Mouse (Mus musculus) stomach, postnatal 0 days (tissue): ENCODE results near the gene Cxcr6. TPM values are rescaled to one million over a fixed set of nuclear protein-coding genes. Genes with fewer than 3 reads are reported as not detected.

ENCODE experiments used
- ATAC-seq: fragments of 200-750 bp; cut with Nextera tagmentation; 2 replicates; pipeline ENCODE4 v1.8.0; 2017; ENCODE audit not compliant: low FRiP score, low TSS enrichment
- DNase-seq: peaks from one replicate; pipeline ENCODE4 v3.0.0-alpha.2; 2016; ENCODE audit warnings: low spot score
- H3K27ac ChIP-seq: fragments of 300-500 bp; sonication (generic); replicated peaks from 2 replicates; pipeline ENCODE4 v1.5.1; 2014; ENCODE audit warnings: mild to moderate bottlenecking, control low read depth
- H3K27me3 ChIP-seq: fragments of 300-500 bp; sonication (generic); 2 replicates; pipeline ENCODE4 v1.6.1; 2014; ENCODE audit warnings: low read length; ENCODE audit not compliant: control insufficient read depth, insufficient read depth
- H3K36me3 ChIP-seq: fragments of 300-500 bp; sonication (generic); 2 replicates; pipeline ENCODE4 v1.6.1; 2014; ENCODE audit warnings: low read length, mixed read lengths; ENCODE audit not compliant: control insufficient read depth, insufficient read depth
- H3K4me1 ChIP-seq: fragments of 300-500 bp; sonication (generic); replicated peaks from 2 replicates; pipeline ENCODE4 v1.6.1; 2014; ENCODE audit warnings: antibody characterized with exemption; ENCODE audit not compliant: control insufficient read depth, insufficient read depth
- H3K4me2 ChIP-seq: fragments of 300-500 bp; sonication (generic); replicated peaks from 2 replicates; pipeline ENCODE4 v1.6.1; 2014; ENCODE audit warnings: low read depth, mild to moderate bottlenecking, control low read depth, moderate library complexity
- H3K4me3 ChIP-seq: fragments of 300-500 bp; sonication (generic); 2 replicates; pipeline ENCODE4 v1.5.1; 2014; ENCODE audit warnings: low read depth, low read length, control low read depth
- H3K9ac ChIP-seq: fragments of 300-500 bp; sonication (generic); 2 replicates; pipeline ENCODE4 v1.6.1; 2014; ENCODE audit warnings: mild to moderate bottlenecking, low read length, control low read depth, mixed read lengths
- H3K9me3 ChIP-seq: fragments of 300-500 bp; sonication (generic); 2 replicates; pipeline ENCODE4 v1.6.1; 2016; ENCODE audit warnings: low read length; ENCODE audit not compliant: control insufficient read depth
- CTCF ChIP-seq: IDR thresholded peaks from 2 replicates; pipeline ENCODE4 v1.5.1; 2016; ENCODE audit warnings: antibody characterized with exemption, low read depth, mild to moderate bottlenecking, moderate library complexity
- EP300 ChIP-seq: optimal IDR thresholded peaks from 2 replicates; pipeline ENCODE3; 2016; ENCODE audit warnings: antibody characterized with exemption
- WGBS: fragments of 180-500 bp; shearing (Covaris S2); extraction: QIAGEN DNeasy Blood & Tissue Kit; methylation state at CpG from one replicate; pipeline ENCODE4 v1.1.7; 2014; 5-methylcytosine and 5-hydroxymethylcytosine counted together
- polyA plus RNA-seq: library from polyadenylated mRNA; unstranded; fragments of >200 nt; fragmentation: Nextera tagmentation; extraction: Ambion mirVana; gene quantifications from 2 replicates; pipeline ENCODE4 v1.2.1, GENCODE M21; 2015

Cxcr6 gene
- polyA plus RNA-seq, 1 experiment from 2014 or later, result 0.41 TPM

DNA sequence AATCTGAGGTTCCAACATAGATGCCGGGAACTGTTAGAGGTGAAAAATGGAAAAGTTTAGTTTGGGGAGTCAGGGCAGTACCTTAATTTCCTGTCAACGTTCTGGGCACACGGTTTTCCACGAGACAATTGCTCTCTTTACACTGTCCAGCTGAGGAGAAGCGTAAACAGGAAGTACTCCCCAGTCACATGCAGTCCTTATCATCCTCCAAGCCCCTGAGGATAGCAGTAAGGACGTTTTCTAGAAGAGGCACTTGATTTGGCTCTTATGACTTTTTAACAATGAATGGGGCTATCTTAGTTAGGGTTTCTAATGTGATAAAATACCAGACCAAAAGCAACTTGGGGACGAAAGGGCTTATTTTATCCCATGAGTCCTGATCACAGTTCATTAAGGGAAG, 2.3 kb downstream of the Cxcr6 start:
- no peak for ATAC-seq
- no peak overlapping the region for H3K9ac ChIP-seq

GRCm38 (mm10) chr9:123811831-123812230, 5.6 kb downstream of the Cxcr6 start:
- H3K9me3 ChIP-seq, result no peaks in the 10 kb centered on the region
- H3K27ac ChIP-seq, result no peak overlapping the region
- DNase-seq, result no peak
- no peak overlapping the region for H3K4me3 ChIP-seq
- 90% methylated on average over 3 of the region's 3 CpGs for WGBS
- no peaks in the 10 kb centered on the region for H3K27me3 ChIP-seq
- TF ChIP-seq EP300, result no peak
- no peak for TF ChIP-seq CTCF
- no peak overlapping the region for H3K9ac ChIP-seq
- no peaks in the 10 kb centered on the region for H3K4me1 ChIP-seq
- ATAC-seq, result no peak
- H3K4me2 ChIP-seq, result no peak overlapping the region
- H3K36me3 ChIP-seq, result peaks cover 12% of the 10 kb centered on the region

More for the DNA sequence above, 2.3 kb downstream of the Cxcr6 start:
- H3K36me3 ChIP-seq, result peaks cover 10% of the 10 kb centered on the region; the same call in 1 of the 2 replicates
- H3K4me1 ChIP-seq, result no peaks in the 10 kb centered on the region
- peak; percentile 7 for DNase-seq
- 49% methylated on average over 7 of the region's 7 CpGs for WGBS
- H3K9me3 ChIP-seq, result no peaks in the 10 kb centered on the region
- no peak overlapping the region for H3K4me3 ChIP-seq
- no peak overlapping the region for H3K27ac ChIP-seq
- no peaks in the 10 kb centered on the region for H3K27me3 ChIP-seq
- no peak overlapping the region for H3K4me2 ChIP-seq
- no peak for TF ChIP-seq CTCF
- TF ChIP-seq EP300, result no peak

DNA sequence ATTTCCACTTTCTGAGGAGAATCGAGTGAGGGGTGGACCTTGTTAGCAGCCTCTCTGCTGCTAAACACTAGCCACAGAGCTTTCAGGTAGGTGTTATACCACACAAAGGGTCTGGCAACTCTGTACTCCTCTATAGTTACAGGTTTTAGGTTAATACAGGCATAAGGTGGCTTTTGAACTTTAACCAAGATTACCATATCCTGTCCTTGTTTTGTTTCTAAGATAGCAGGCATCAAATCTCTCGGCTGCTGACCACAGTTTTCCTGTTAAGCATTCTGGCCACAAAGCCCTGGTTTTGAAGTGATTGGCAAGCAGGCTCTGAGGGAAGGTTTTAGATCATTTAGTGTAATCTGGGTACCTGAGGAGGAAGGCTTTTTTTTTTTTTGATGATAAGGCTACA, 8.1 kb downstream of the Cxcr6 start:
- Histone ChIP-seq H3K9ac (no peak overlapping the region), H3K27me3 (no peaks in the 10 kb centered on the region), H3K36me3 (peaks cover 17% of the 10 kb centered on the region), H3K4me1 (no peaks in the 10 kb centered on the region), H3K27ac (no peak overlapping the region), H3K4me3 (no peak overlapping the region), H3K4me2 (no peak overlapping the region), H3K9me3 (no peaks in the 10 kb centered on the region)
- DNase-seq (no peak), ATAC-seq (no peak)
- no peak for TF ChIP-seq EP300
- TF ChIP-seq CTCF, result no peak
- 84% methylated on average over 2 of the region's 2 CpGs for WGBS

DNA sequence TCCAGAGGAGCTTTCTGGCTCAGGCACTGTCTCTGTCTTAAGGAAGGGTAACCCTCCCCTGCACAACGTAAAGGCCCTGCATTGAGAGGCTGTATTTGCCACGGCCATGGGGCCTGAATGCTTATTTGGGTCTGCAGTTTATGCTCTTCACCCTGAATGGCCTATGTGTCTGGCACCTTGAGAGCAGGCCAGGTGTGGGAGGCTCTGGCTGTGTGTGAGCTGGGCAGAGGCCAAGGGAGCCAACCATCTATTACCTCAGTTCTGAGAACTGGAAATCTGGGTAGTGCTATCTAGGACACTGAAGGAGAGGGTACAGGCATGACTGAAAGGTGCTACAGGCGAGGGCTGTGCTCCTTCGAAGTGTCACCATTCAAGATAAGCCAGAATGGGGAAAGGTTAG, 8.5 kb downstream of the Cxcr6 start:
- no peak overlapping the region for H3K27ac ChIP-seq
- H3K4me2 ChIP-seq, result no peak overlapping the region
- H3K9ac ChIP-seq, result no peak overlapping the region
- TF ChIP-seq EP300, result no peak
- TF ChIP-seq CTCF, result no peak
- DNase-seq, result no peak
- peaks cover 21% of the 10 kb centered on the region for H3K36me3 ChIP-seq
- no peak overlapping the region for H3K4me3 ChIP-seq
- no peak for ATAC-seq
- no peaks in the 10 kb centered on the region for H3K4me1 ChIP-seq
- WGBS, result 83% methylated on average over 4 of the region's 4 CpGs
- no peaks in the 10 kb centered on the region for H3K27me3 ChIP-seq
- no peaks in the 10 kb centered on the region for H3K9me3 ChIP-seq

DNA sequence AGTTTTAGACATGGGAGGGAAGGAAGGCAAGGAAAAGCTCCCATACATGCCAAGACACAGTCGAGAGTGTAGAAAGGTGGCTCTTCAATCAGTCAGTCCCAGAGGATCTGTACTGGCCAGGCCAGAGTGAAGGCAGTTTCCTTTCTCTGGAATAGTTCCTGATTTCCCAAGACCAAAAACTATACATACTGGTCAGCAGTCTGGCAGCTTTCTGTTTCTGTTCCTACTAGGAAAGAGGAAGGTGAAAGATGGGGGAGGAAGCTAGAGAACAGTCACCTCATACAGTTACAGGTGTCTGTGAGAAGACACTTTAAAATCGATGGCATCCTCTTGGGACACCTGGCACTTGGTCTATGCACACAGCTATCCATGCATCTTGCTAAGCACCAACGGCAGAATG, 9.2 kb downstream of the Cxcr6 start:
- peaks cover 19% of the 10 kb centered on the region for H3K36me3 ChIP-seq
- no peak overlapping the region for H3K27ac ChIP-seq
- no peaks in the 10 kb centered on the region for H3K9me3 ChIP-seq
- H3K9ac ChIP-seq, result no peak overlapping the region
- H3K4me1 ChIP-seq, result no peaks in the 10 kb centered on the region
- no peak for ATAC-seq
- TF ChIP-seq CTCF (no peak), EP300 (no peak)
- no peaks in the 10 kb centered on the region for H3K27me3 ChIP-seq
- H3K4me2 ChIP-seq, result no peak overlapping the region
- WGBS, result 86% methylated on average over 3 of the region's 3 CpGs
- H3K4me3 ChIP-seq, result no peak overlapping the region
- DNase-seq, result no peak

DNA sequence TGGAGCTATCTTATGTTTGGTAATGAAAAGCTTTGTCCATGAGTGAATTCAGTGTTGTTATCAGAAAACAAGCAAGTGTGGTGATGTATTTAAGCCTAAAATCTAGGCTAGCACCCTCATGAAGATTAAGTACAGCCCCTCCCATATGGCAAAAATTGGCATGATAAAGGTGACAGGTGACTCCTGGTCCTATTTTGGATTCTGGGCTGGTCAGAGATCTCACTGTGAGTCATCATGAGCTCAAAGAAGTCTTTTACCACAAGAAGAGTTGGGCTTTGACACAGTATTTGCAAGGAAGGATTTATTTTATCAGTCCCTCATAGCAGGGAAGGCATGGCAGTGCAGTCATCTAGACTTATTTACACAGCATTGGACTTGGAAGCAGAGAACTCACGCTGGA, 9.7 kb downstream of the Cxcr6 start:
- H3K9me3 ChIP-seq, result no peaks in the 10 kb centered on the region
- H3K36me3 ChIP-seq, result peaks cover 21% of the 10 kb centered on the region
- WGBS, result 56% methylated on average over 1 of the region's 1 CpGs
- no peaks in the 10 kb centered on the region for H3K4me1 ChIP-seq
- H3K9ac ChIP-seq, result no peak overlapping the region
- H3K4me3 ChIP-seq, result no peak overlapping the region
- DNase-seq, result no peak
- TF ChIP-seq EP300 (no peak), CTCF (no peak)
- no peak overlapping the region for H3K4me2 ChIP-seq
- no peak for ATAC-seq
- H3K27me3 ChIP-seq, result no peaks in the 10 kb centered on the region
- H3K27ac ChIP-seq, result no peak overlapping the region
